Mouse (Mus musculus) layer of hippocampus, adult 18-20 months (tissue): Measurements from ENCODE around the gene Gadd45gip1. TPM values are rescaled to one million over a fixed set of nuclear protein-coding genes. Genes with fewer than 3 reads are reported as not detected.
A peak's percentile ranks its signal among the peaks of the same experiment; 100 is the strongest.

ENCODE experiments used
- DNase-seq, 2 experiments: peaks; one replicate each; pipeline ENCODE4 v3.0.0; 2022; ENCODE audit warnings: low spot score in 2 of 2
- total RNA-seq, 2 experiments: library from RNA; stranded (reverse); gene quantifications; 2 replicates each; pipeline ENCODE4 v1.2.3; 2021

The Gadd45gip1 gene
- total RNA-seq, 2 experiments from 2014 or later = 27.3 to 27.4 TPM

GRCm38 (mm10) chr8:84794486-84794885 lies 36.8 kb upstream of the Gadd45gip1 start:
- no peak for DNase-seq

GRCm38 (mm10) chr8:84797256-84797797 lies 34.0 kb upstream of the Gadd45gip1 start:
- DNase-seq = no peak

GRCm38 (mm10) chr8:84797971-84798370 lies 33.4 kb upstream of the Gadd45gip1 start:
- DNase-seq = no peak

- DNase-seq = no peak
Measured at GRCm38 (mm10) chr8:84798446-84799135, 32.7 kb upstream of the Gadd45gip1 start.

- DNase-seq = peak in 1 of 2 experiments; percentile 65
Measured at GRCm38 (mm10) chr8:84799136-84799931, 32.0 kb upstream of the Gadd45gip1 start.

GRCm38 (mm10) chr8:84799999-84800831 lies 31.1 kb upstream of the Gadd45gip1 start, which contains the start of gene Nfix:
TSS of gene Nfix (minus strand) at chr8:84800344.
- DNase-seq = peak in 1 of 2 experiments; percentile 72

- DNase-seq = no peak
Measured at GRCm38 (mm10) chr8:84806031-84806430, 25.3 kb upstream of the Gadd45gip1 start.

- no peak for DNase-seq
Measured at GRCm38 (mm10) chr8:84809109-84809940, 22.0 kb upstream of the Gadd45gip1 start.

- DNase-seq = no peak
Measured at GRCm38 (mm10) chr8:84809941-84810280, 21.4 kb upstream of the Gadd45gip1 start.

- DNase-seq = peak; percentile 95 to 99
Measured at GRCm38 (mm10) chr8:84810896-84811295, 20.4 kb upstream of the Gadd45gip1 start.

GRCm38 (mm10) chr8:84811303-84811702 lies 20.0 kb upstream of the Gadd45gip1 start:
- no peak for DNase-seq

- peak in 1 of 2 experiments; percentile 92 for DNase-seq
Measured at GRCm38 (mm10) chr8:84813059-84813458, 18.3 kb upstream of the Gadd45gip1 start.

GRCm38 (mm10) chr8:84813830-84814229 lies 17.5 kb upstream of the Gadd45gip1 start:
- no peak for DNase-seq

- no peak for DNase-seq
Measured at GRCm38 (mm10) chr8:84814240-84814554, 17.1 kb upstream of the Gadd45gip1 start.

GRCm38 (mm10) chr8:84814555-84815441 lies 16.5 kb upstream of the Gadd45gip1 start:
- no peak for DNase-seq

GRCm38 (mm10) chr8:84815547-84815946 lies 15.8 kb upstream of the Gadd45gip1 start:
- peak; percentile 91 to 98 for DNase-seq

- DNase-seq = no peak
Measured at GRCm38 (mm10) chr8:84816117-84816516, 15.2 kb upstream of the Gadd45gip1 start.

- no peak for DNase-seq
Measured at GRCm38 (mm10) chr8:84822723-84823122, 8.6 kb upstream of the Gadd45gip1 start, which contains the start of gene Dand5. TSS of gene Dand5 (minus strand) at chr8:84822823.

GRCm38 (mm10) chr8:84823653-84824052 lies 7.7 kb upstream of the Gadd45gip1 start:
- no peak for DNase-seq
